Mouse (Mus musculus) forebrain, embryonic 11.5 days (tissue): Measurements from ENCODE around the gene Olfr1375. TPM values are rescaled to one million over a fixed set of nuclear protein-coding genes. Genes with fewer than 3 reads are reported as not detected.
"Not testable (repeated sequence)": the region's sequence is repeated elsewhere in the genome, so short reads cannot be mapped to it uniquely, and the experiment has no call there.

ENCODE experiments used
- ATAC-seq: fragments of 200-750 bp; cut with Nextera tagmentation; replicated peaks from 2 replicates; pipeline ENCODE4 v1.8.0; 2017; ENCODE audit warnings: moderate TSS enrichment; ENCODE audit not compliant: low FRiP score
- DNase-seq: peaks from one replicate; pipeline ENCODE4 v3.0.0-alpha.2; 2017; ENCODE audit warnings: low spot score
- H3K27ac ChIP-seq: fragments of 300-500 bp; sonication (generic); 2 replicates; pipeline ENCODE4 v1.5.1; 2014; ENCODE audit warnings: low read depth, low read length
- H3K27me3 ChIP-seq: fragments of 300-500 bp; sonication (generic); 2 replicates; pipeline ENCODE4 v1.6.1; 2014; ENCODE audit warnings: mild to moderate bottlenecking, low read length, mixed read lengths; ENCODE audit not compliant: control insufficient read depth, insufficient read depth
- H3K36me3 ChIP-seq: fragments of 300-500 bp; sonication (generic); 2 replicates; pipeline ENCODE4 v1.6.1; 2014; ENCODE audit warnings: mild to moderate bottlenecking, low read length, moderate library complexity, mixed read lengths; ENCODE audit not compliant: control insufficient read depth, insufficient read depth
- H3K4me1 ChIP-seq: fragments of 300-500 bp; sonication (generic); replicated peaks from 2 replicates; pipeline ENCODE4 v1.6.1; 2014; ENCODE audit warnings: low read length, mixed read lengths; ENCODE audit not compliant: control insufficient read depth, insufficient read depth
- H3K4me2 ChIP-seq: fragments of 300-500 bp; sonication (generic); 2 replicates; pipeline ENCODE4 v1.6.1; 2014; ENCODE audit warnings: low read depth, mild to moderate bottlenecking, low read length, moderate library complexity, mixed read lengths; ENCODE audit not compliant: severe bottlenecking
- H3K4me3 ChIP-seq: fragments of 300-500 bp; sonication (generic); 2 replicates; pipeline ENCODE4 v1.5.1; 2014; ENCODE audit warnings: low read depth, low read length
- H3K9ac ChIP-seq: fragments of 300-500 bp; sonication (generic); 2 replicates; pipeline ENCODE4 v1.6.1; 2014; ENCODE audit warnings: low read length
- H3K9me3 ChIP-seq: fragments of 300-500 bp; sonication (generic); 2 replicates; pipeline ENCODE4 v1.6.1; 2016; ENCODE audit warnings: low read length, mixed read lengths; ENCODE audit not compliant: control insufficient read depth
- WGBS: fragments of 180-500 bp; shearing (Covaris S2); extraction: QIAGEN DNeasy Blood & Tissue Kit; methylation state at CpG from one replicate; pipeline ENCODE4 v1.1.7; 2014; 5-methylcytosine and 5-hydroxymethylcytosine counted together
- polyA plus RNA-seq: library from polyadenylated mRNA; unstranded; fragments of >200 nt; fragmentation: Nextera tagmentation; extraction: Ambion mirVana; gene quantifications from 2 replicates; pipeline ENCODE4 v1.2.1, GENCODE M21; 2014

Olfr1375 gene
- polyA plus RNA-seq: not detected in 2 replicates

- not testable (repeated sequence) for DNase-seq, H3K4me3 ChIP-seq, H3K4me2 ChIP-seq, H3K4me1 ChIP-seq, H3K36me3 ChIP-seq, H3K9ac ChIP-seq, H3K27ac ChIP-seq, ATAC-seq, H3K9me3 ChIP-seq, H3K27me3 ChIP-seq
- 87% methylated on average over 3 of the region's 3 CpGs for WGBS
These were observed at the start of gene Olfr1375 for GRCm38 (mm10) chr11:51047809-51048208. Gene Olfr1375 (plus strand): TSS chr11:51048109.

DNA sequence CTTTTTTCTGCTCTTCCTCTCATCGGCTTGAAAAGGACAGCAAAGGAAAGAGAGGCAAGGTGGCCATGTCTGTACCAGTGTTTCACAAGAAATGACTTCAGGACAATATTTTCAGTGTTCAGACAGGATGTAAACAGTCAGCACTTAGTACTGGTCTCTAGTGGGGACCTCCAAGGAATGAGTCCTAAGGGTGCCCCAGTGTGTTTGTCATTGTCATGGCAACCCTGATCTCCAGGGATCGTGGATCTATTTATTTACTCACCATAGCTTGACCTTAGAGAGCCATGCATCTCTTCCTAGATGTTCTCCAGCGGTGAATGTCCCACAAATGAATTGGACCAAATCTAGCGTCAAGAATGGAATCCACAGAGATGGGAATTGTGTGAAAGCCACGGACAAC is 44.6 kb upstream of the Olfr1375 start, which contains the start of gene Olfr51:
Olfr51 (plus strand) TSS at position 301 of the 400 bp plus-strand sequence.
- Histone ChIP-seq H3K27me3 (no peaks in the 10 kb centered on the region), H3K9ac (no peak within 1 kb of the TSS), H3K4me3 (no peak within 1 kb of the TSS), H3K4me2 (no peak within 1 kb of the TSS), H3K9me3 (no peaks in the 10 kb centered on the region), H3K27ac (no peak within 1 kb of the TSS), H3K36me3 (no peaks in the 10 kb centered on the region), H3K4me1 (no peaks in the 10 kb centered on the region)
- DNase-seq: no peak
- no peak for ATAC-seq
- 78% methylated on average over 5 of the region's 5 CpGs for WGBS

GRCm38 (mm10) chr11:51011821-51012220 is 36.1 kb upstream of the Olfr1375 start:
- Histone ChIP-seq H3K4me1 (no peaks in the 10 kb centered on the region), H3K9me3 (no peaks in the 10 kb centered on the region), H3K27me3 (no peaks in the 10 kb centered on the region), H3K36me3 (no peaks in the 10 kb centered on the region), H3K4me2 (no peak overlapping the region), H3K4me3 (no peak overlapping the region), H3K27ac (no peak overlapping the region), H3K9ac (no peak overlapping the region)
- 81% methylated on average over 5 of the region's 5 CpGs for whole genome bisulfite sequencing
- ATAC-seq (no peak), DNase-seq (no peak)

GRCm38 (mm10) chr11:51013936-51014335 is 34.0 kb upstream of the Olfr1375 start, which contains the start of gene Olfr54:
Gene Olfr54 (plus strand): TSS chr11:51014236.
- Histone ChIP-seq H3K9me3 (no peaks in the 10 kb centered on the region), H3K36me3 (no peaks in the 10 kb centered on the region), H3K27me3 (no peaks in the 10 kb centered on the region), H3K9ac (no peak within 1 kb of the TSS), H3K4me1 (no peaks in the 10 kb centered on the region), H3K4me3 (no peak within 1 kb of the TSS), H3K4me2 (no peak within 1 kb of the TSS), H3K27ac (no peak within 1 kb of the TSS)
- ATAC-seq (no peak), DNase-seq (no peak)
- 70% methylated on average over 1 of the region's 1 CpGs for whole genome bisulfite sequencing

GRCm38 (mm10) chr11:51016341-51016740 is 31.6 kb upstream of the Olfr1375 start:
- no peak overlapping the region for H3K4me2 ChIP-seq
- 65% methylated on average over 2 of the region's 2 CpGs for WGBS
- no peaks in the 10 kb centered on the region for H3K4me1 ChIP-seq
- H3K9me3 ChIP-seq: no peaks in the 10 kb centered on the region
- ATAC-seq: no peak
- H3K36me3 ChIP-seq: no peaks in the 10 kb centered on the region
- no peak overlapping the region for H3K4me3 ChIP-seq
- H3K27me3 ChIP-seq: no peaks in the 10 kb centered on the region
- no peak overlapping the region for H3K27ac ChIP-seq
- no peak for DNase-seq
- no peak overlapping the region for H3K9ac ChIP-seq

- H3K4me2 ChIP-seq, H3K36me3 ChIP-seq, H3K9me3 ChIP-seq, H3K9ac ChIP-seq, H3K27ac ChIP-seq, DNase-seq, H3K4me3 ChIP-seq, H3K27me3 ChIP-seq, H3K4me1 ChIP-seq, ATAC-seq: not testable (repeated sequence)
- 92% methylated on average over 11 of the region's 11 CpGs for WGBS
These were observed 21.1 kb upstream of the Olfr1375 start for GRCm38 (mm10) chr11:51026811-51027210.

GRCm38 (mm10) chr11:51029381-51029780 is 18.5 kb upstream of the Olfr1375 start:
- not testable (repeated sequence) for ATAC-seq, DNase-seq, H3K4me3 ChIP-seq, H3K4me2 ChIP-seq, H3K4me1 ChIP-seq, H3K9ac ChIP-seq, H3K27me3 ChIP-seq, H3K36me3 ChIP-seq, H3K27ac ChIP-seq, H3K9me3 ChIP-seq
- 83% methylated on average over 8 of the region's 8 CpGs for WGBS

DNA sequence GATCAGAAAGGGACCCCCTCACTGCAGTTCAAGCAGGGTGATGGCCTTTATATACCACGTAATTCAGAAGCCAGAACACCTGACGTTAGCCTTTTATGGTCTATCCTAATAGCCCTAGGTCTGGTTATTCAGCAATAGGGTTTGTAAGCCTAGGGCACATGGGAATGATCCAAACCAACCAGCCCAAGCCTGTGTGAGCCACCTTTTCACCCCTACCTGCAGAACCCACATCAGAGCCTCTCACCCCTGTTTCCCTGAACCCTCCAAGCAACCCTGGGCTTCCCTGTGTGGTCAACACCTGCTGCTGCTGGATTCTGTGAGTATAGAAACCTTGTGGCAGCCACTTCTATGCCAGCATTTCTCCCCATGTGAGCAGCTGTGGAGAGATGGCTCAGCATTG is 17.7 kb upstream of the Olfr1375 start:
- H3K36me3 ChIP-seq: no peaks in the 10 kb centered on the region
- no peak for DNase-seq
- H3K27me3 ChIP-seq: no peaks in the 10 kb centered on the region
- no peak overlapping the region for H3K4me3 ChIP-seq
- H3K27ac ChIP-seq: no peak overlapping the region
- WGBS: 85% methylated on average over 2 of the region's 2 CpGs
- no peak for ATAC-seq
- no peak overlapping the region for H3K9ac ChIP-seq
- H3K9me3 ChIP-seq: no peaks in the 10 kb centered on the region
- H3K4me2 ChIP-seq: no peak overlapping the region
- H3K4me1 ChIP-seq: no peaks in the 10 kb centered on the region

DNA sequence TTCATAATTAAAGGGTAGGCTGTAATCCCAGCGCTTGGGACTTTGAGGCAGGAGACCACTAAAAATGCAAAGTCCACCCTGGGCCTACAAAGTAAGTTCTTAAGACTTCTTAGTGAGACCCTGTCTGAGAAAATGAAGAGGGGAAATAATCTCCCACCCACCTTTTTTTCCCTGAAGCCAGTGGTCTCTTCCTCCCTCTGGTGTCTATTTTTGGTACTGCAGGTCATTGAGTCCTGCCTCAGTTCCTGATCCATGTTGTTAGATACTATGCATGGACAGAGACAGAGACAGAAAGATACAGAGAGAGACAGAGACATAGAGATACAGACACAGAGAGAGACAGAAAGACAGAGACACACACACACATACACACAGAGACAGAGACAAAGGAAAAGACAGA is 15.1 kb upstream of the Olfr1375 start:
- Histone ChIP-seq H3K27me3 (no peaks in the 10 kb centered on the region), H3K9ac (no peak overlapping the region), H3K4me3 (no peak overlapping the region), H3K27ac (no peak overlapping the region), H3K36me3 (no peaks in the 10 kb centered on the region), H3K4me1 (no peaks in the 10 kb centered on the region), H3K4me2 (no peak overlapping the region), H3K9me3 (no peaks in the 10 kb centered on the region)
- no peak for DNase-seq
- WGBS: 13% methylated on average over 1 of the region's 1 CpGs
- ATAC-seq: no peak
